Mouse (Mus musculus): ENCODE results near the gene Aak1. TPM values are rescaled to one million over a fixed set of nuclear protein-coding genes. Genes with fewer than 3 reads are reported as not detected.

Aak1 gene
- polyA plus RNA-seq, 1 experiment from 2014 or later, result 16.6 TPM

DNA sequence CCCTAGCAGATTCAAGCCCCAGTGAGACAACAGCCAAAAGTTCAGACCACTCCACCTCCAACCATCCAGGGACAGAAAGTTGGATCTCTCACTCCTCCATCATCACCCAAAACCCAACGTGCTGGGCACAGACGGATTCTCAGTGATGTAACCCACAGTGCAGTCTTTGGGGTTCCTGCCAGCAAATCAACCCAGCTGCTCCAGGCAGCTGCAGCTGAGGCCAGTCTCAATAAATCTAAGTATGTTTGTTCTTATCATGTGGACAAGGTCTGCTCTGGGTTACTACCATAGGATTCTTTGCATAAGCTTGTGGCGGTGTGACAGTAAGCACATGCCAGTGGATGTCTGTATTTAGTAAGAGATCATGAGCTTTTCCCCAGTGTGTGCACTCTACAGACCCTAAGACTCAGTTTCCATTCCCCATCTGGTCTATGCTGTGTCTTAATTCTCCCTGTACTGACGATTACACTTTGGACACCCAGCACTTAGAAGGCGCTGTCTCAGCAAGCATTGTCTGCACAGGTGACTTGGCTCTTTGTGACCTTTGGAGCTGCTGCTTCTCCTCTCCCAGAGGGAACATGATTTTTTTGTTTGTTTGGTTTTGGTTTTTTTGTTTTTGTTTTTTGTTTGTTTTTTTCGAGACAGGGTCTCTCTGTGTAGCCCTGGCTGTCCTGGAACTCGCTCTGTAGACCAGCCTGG is 114.8 kb downstream of the Aak1 start:
- no peak for ATAC-seq (replicated peaks; ENCODE audit: insufficient number of reproducible peaks, insufficient read depth, low FRiP score, low read depth)
- H3K36me3 ChIP-seq, result peaks cover 74% of the 10 kb centered on the region
- H3K9ac ChIP-seq, result no peak overlapping the region
- no peaks in the 10 kb centered on the region for H3K4me1 ChIP-seq (replicated peaks)
- no peak overlapping the region for H3K4me2 ChIP-seq
- 89% methylated on average over 7 of the region's 7 CpGs for WGBS
- H3K27me3 ChIP-seq, result no peaks in the 10 kb centered on the region
- no peak overlapping the region for H3K27ac ChIP-seq
- no peaks in the 10 kb centered on the region for H3K9me3 ChIP-seq (replicated peaks)
- no peak overlapping the region for H3K4me3 ChIP-seq

DNA sequence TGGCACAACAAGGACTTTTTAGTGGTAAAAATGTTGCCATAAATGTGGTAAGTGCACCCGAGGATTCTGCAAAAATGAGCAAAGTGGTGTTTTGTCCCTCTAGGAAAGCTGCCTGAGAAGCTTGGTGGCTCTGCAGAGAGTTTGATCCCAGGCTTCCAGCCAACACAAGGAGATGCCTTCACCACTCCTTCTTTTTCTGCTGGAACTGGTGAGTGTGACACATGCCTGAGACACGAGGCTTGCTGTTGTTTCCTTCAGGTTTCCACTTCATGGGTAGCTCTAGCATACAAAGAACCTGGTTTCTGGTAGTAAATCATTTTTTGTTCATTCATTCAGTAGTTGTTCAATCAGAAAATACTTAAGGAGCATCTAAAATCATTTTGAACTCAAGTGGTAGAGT is 117.8 kb downstream of the Aak1 start:
- 83% methylated on average over 2 of the region's 2 CpGs for WGBS

DNA sequence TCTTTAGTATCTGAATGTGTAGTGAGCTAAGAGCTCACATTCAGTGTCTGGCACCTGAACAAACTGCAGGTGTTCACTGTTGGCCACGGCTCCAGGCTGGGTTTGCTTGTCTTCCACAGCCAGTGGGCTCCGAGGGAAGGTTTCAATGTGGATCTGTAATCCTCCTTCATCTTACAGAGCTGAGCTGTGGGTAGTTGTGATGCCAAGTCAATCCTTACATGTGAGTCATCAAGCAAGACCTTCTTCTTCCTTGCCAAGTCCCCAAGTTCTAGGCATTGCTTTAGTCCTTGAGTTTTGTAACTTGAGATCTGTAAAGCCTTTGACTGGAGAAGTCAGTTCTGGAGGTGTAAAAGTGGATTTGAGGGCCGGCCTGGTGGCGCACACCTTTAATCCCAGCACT is 124.6 kb downstream of the Aak1 start:
- H3K27me3 ChIP-seq, result no peaks in the 10 kb centered on the region
- 91% methylated on average over 4 of the region's 4 CpGs for WGBS
- no peaks in the 10 kb centered on the region for H3K4me1 ChIP-seq (replicated peaks)
- no peak for ATAC-seq (replicated peaks; ENCODE audit: insufficient number of reproducible peaks, insufficient read depth, low FRiP score, low read depth)
- no peak overlapping the region for H3K4me3 ChIP-seq
- H3K9ac ChIP-seq, result no peak overlapping the region
- H3K4me2 ChIP-seq, result no peak overlapping the region
- peaks cover 46% of the 10 kb centered on the region for H3K36me3 ChIP-seq
- no peak overlapping the region for H3K27ac ChIP-seq
- no peaks in the 10 kb centered on the region for H3K9me3 ChIP-seq (replicated peaks)

More for the DNA sequence above, 117.8 kb downstream of the Aak1 start:
- no peaks in the 10 kb centered on the region for H3K4me1 ChIP-seq (replicated peaks)
- ATAC-seq (replicated peaks; ENCODE audit: insufficient number of reproducible peaks, insufficient read depth, low FRiP score, low read depth), result no peak
- H3K27me3 ChIP-seq, result no peaks in the 10 kb centered on the region
- peaks cover 72% of the 10 kb centered on the region for H3K36me3 ChIP-seq
- H3K4me3 ChIP-seq, result no peak overlapping the region
- no peak overlapping the region for H3K4me2 ChIP-seq
- H3K9me3 ChIP-seq (replicated peaks), result no peaks in the 10 kb centered on the region
- no peak overlapping the region for H3K27ac ChIP-seq
- no peak overlapping the region for H3K9ac ChIP-seq

DNA sequence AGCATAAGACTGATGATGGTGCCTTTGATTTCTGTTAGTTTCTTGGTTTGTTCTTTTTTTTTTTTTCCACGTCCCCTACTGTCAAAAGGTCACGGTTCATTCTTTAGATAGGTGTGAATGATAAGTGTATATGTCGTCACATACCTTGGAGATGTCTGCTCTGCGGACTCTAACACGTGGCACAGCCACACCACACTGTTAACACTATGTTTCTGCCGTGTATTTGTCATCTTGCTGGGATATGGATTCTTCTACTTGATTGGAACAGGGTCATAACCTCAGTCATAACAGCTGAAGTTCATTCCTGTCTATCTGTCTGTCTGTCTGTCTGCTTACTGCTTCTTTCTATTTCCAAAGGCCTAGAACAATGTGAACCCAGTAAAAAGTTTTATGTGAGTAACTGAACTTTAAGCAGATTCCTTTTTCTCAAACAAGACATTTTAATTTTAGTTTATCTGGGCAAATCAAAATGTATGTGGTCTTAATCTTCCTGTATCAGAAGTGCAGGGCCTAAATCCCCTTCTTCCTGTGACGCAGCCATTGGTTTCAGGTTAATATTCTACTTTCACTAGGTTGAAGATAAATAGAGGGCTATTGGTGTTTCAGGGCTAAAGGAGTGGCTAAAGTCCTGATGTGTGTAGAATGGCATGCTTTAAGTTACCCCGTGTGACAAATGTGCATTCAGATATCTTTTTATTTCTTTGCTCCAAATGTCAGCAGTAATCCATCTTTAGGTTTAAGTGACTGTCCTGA is 129.0 kb downstream of the Aak1 start:
- peaks cover 24% of the 10 kb centered on the region; the same call in 1 of the 2 replicates for H3K36me3 ChIP-seq
- no peak overlapping the region for H3K4me3 ChIP-seq
- no peaks in the 10 kb centered on the region for H3K4me1 ChIP-seq (replicated peaks)
- ATAC-seq (replicated peaks; ENCODE audit: insufficient number of reproducible peaks, insufficient read depth, low FRiP score, low read depth), result no peak
- no peaks in the 10 kb centered on the region for H3K27me3 ChIP-seq
- no peak overlapping the region for H3K4me2 ChIP-seq
- no peak overlapping the region for H3K9ac ChIP-seq
- no peaks in the 10 kb centered on the region for H3K9me3 ChIP-seq (replicated peaks)
- WGBS, result 52% methylated on average over 8 of the region's 8 CpGs
- no peak overlapping the region for H3K27ac ChIP-seq

DNA sequence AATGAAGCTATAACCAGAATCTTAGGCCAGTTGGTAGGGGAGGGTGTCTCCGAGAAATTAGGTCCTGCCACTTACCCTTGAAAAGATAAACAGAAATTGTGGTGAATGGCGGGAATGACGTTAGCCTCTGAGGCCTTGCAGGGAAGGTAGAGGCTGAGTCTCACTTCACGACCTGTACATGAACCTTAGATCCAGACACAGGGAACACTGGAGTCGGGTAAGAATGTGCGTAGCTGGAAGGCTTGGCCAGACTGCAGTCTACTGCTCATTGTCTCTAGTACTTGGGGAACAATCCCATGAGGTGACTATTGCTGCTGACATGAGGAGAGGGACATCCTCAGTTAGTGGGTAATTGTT is 129.6 kb downstream of the Aak1 start:
- no peak overlapping the region for H3K9ac ChIP-seq
- no peaks in the 10 kb centered on the region for H3K9me3 ChIP-seq (replicated peaks)
- H3K4me3 ChIP-seq, result no peak overlapping the region
- no peak for ATAC-seq (replicated peaks; ENCODE audit: insufficient number of reproducible peaks, insufficient read depth, low FRiP score, low read depth)
- no peaks in the 10 kb centered on the region for H3K27me3 ChIP-seq
- peaks cover 25% of the 10 kb centered on the region; the same call in 1 of the 2 replicates for H3K36me3 ChIP-seq
- H3K27ac ChIP-seq, result no peak overlapping the region
- H3K4me1 ChIP-seq (replicated peaks), result no peaks in the 10 kb centered on the region
- H3K4me2 ChIP-seq, result no peak overlapping the region
- 60% methylated on average over 6 of the region's 6 CpGs for WGBS

DNA sequence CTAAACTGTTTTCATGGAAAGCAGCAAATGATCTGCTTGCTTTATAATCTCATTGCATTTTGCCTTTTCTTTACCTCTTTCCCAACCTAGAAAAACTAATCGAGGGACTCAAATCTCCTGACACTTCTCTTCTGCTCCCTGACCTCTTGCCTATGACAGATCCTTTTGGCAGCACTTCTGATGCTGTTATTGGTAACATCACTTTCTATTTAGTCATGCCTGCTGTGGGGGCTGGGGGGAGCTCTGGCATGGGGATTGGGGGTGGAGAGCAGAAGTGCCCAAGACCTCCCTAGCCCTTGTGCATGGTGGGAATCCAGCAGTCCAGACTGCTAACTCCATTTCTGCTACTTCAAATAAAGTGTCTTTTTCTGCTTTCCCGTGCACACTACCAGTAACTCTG is 131.9 kb downstream of the Aak1 start:
- Histone ChIP-seq H3K4me1 (replicated peaks) (no peaks in the 10 kb centered on the region), H3K27me3 (no peaks in the 10 kb centered on the region), H3K27ac (no peak overlapping the region), H3K36me3 (peaks cover 21% of the 10 kb centered on the region; the same call in 1 of the 2 replicates), H3K4me2 (no peak overlapping the region), H3K9ac (no peak overlapping the region), H3K9me3 (replicated peaks) (no peaks in the 10 kb centered on the region), H3K4me3 (no peak overlapping the region)
- WGBS, result 77% methylated on average over 2 of the region's 2 CpGs
- no peak for ATAC-seq (replicated peaks; ENCODE audit: insufficient number of reproducible peaks, insufficient read depth, low FRiP score, low read depth)

DNA sequence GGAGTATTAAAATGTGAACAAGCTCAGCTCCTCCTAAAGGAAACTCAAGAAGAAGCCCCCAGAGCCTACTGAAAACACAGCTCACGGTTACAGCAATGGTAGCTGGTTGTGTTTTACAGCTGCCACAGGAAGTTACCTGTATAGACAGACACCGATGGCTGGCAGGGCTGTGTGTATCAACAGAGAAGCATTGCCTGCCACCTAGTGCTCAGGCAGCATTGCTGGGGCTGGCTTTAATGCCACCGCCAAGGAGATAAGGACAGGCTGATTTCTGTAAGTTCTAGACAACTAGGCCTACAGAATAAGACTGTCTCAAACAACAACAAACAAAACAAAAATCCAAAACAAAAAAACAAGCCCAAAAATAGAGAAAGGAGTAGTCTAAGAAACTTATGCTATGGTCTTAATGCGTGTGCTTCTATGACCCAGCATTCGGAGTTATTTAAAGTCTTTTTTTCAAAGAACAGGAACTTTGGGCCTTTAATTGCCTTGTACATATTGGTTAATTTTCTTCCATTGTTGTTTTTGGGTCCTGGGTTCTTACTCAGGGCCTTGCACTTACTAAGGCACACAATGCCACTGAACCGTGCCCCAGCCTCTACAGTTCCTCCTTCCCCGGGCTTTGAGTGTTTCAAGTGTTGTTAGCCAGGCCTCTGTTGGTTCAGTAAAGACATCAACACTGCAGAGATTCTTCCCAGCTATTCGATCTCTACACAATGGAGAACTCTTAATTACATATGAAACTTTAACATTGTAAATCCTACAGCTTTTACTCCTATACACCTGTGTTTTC is 136.2 kb downstream of the Aak1 start:
- 75% methylated on average over 8 of the region's 8 CpGs for WGBS
- ATAC-seq (replicated peaks; ENCODE audit: insufficient number of reproducible peaks, insufficient read depth, low FRiP score, low read depth), result no peak
- no peak overlapping the region for H3K4me2 ChIP-seq
- H3K9me3 ChIP-seq (replicated peaks), result no peaks in the 10 kb centered on the region
- peaks cover 17% of the 10 kb centered on the region; the same call in 1 of the 2 replicates for H3K36me3 ChIP-seq
- no peaks in the 10 kb centered on the region for H3K27me3 ChIP-seq
- H3K4me1 ChIP-seq (replicated peaks), result peaks cover 28% of the 10 kb centered on the region
- no peak overlapping the region for H3K27ac ChIP-seq
- H3K4me3 ChIP-seq, result no peak overlapping the region
- no peak overlapping the region for H3K9ac ChIP-seq

DNA sequence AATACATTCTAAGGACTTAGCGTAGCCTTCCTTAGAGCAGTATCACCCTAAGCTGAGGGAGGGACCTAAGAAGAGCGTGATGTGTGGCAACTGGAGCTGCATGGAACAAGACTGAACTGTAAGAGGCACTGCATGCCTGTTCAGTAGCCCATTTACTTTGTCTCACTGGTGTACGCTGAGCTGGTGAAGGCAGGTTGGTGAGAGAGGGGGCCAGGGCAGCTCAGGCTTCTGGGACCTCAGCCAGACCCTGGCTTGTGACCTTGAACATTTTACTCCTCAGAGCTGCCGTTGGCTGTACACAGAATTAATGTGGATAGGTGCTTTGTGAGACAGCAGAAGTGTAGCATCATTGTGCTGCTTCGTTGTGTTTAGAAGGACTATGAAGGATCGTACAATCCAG is 140.3 kb downstream of the Aak1 start:
- 47% methylated on average over 6 of the region's 6 CpGs for WGBS
- no peaks in the 10 kb centered on the region; the same call in 1 of the 2 replicates for H3K36me3 ChIP-seq

DNA sequence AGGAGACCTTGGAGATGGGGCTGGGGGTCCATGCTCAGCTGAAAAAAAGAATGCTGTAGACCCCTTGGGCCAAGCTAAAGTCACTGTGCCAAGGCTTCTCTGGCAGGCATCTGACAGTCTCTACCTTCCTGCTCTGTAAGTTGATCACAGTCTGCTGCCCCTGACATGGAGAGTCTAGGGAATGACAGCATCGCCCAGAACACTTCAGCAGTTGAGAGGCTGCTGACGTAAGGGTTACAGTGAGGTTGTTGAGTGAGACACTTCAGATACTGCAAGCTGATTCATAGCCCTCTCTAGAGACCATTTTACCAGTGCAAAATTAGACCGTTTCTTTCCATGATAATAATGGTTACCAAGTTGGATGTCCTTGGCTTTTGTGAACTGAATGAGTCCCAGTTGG is 141.7 kb downstream of the Aak1 start:
- Histone ChIP-seq H3K4me2 (no peak overlapping the region), H3K27ac (peak overlapping the region; percentile 75), H3K4me3 (no peak overlapping the region), H3K9me3 (replicated peaks) (no peaks in the 10 kb centered on the region), H3K9ac (no peak overlapping the region), H3K4me1 (replicated peaks) (peaks cover 41% of the 10 kb centered on the region), H3K27me3 (no peaks in the 10 kb centered on the region), H3K36me3 (0 out of 2 replicates have a peak, but pooled peaks cover 3% of the 10 kb centered on the region)
- peak; percentile 88 for ATAC-seq (replicated peaks; ENCODE audit: insufficient number of reproducible peaks, insufficient read depth, low FRiP score, low read depth)
- 20% methylated on average over 3 of the region's 3 CpGs for WGBS

More for the DNA sequence above, 140.3 kb downstream of the Aak1 start:
- no peak overlapping the region for H3K4me3 ChIP-seq
- no peaks in the 10 kb centered on the region for H3K27me3 ChIP-seq
- peak; percentile 87 for ATAC-seq (replicated peaks; ENCODE audit: insufficient number of reproducible peaks, insufficient read depth, low FRiP score, low read depth)
- no peaks in the 10 kb centered on the region for H3K9me3 ChIP-seq (replicated peaks)
- peaks cover 41% of the 10 kb centered on the region for H3K4me1 ChIP-seq (replicated peaks)
- H3K4me2 ChIP-seq, result no peak overlapping the region
- peak overlapping the region; percentile 75 for H3K27ac ChIP-seq
- no peak overlapping the region for H3K9ac ChIP-seq

DNA sequence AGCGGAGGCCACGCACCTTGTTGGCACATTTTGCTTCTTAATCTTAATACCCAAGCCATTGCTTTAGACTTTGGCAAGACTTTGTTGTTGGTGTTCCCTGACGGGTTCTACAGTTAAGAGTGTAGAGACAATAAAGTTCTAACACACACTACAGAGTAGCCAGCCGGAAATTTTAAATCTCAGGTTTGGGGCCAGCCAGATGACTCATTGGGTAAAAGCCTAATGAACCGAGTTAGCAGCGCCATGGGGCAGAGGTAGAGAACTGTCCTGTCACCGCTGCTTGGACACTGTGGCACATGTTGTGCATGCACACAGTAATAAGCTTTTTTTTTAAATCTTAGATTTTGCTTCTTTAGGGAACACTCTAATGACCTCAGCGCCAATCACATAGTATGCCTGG is 143.0 kb downstream of the Aak1 start:
- ATAC-seq (replicated peaks; ENCODE audit: insufficient number of reproducible peaks, insufficient read depth, low FRiP score, low read depth), result no peak
- Histone ChIP-seq H3K9me3 (replicated peaks) (no peaks in the 10 kb centered on the region), H3K9ac (no peak overlapping the region), H3K4me2 (no peak overlapping the region), H3K4me1 (replicated peaks) (peaks cover 47% of the 10 kb centered on the region), H3K4me3 (no peak overlapping the region), H3K36me3 (peaks cover 15% of the 10 kb centered on the region), H3K27ac (peak overlapping the region; percentile 75; the same call in 1 of the 2 replicates), H3K27me3 (no peaks in the 10 kb centered on the region)
- 91% methylated on average over 8 of the region's 8 CpGs for WGBS

DNA sequence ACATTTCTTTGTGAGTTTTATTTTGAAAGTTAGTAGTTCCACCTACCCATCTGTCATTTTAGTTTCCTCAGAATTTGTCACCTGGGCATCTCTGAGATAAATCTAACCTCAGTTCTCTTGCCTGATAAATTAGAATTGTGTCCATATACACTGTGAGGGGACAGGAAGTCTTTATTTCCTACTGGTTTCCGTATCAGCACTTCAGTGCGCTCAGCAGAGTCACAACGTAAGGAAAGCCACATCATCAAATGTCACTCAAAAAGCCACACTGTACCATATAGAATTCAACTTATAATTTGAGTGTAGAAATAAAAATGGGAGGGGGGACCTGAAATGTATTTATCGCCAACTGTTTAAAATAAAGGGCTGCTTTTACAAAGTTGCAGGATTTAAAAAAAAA is 144.9 kb downstream of the Aak1 start:
- H3K27me3 ChIP-seq, result no peaks in the 10 kb centered on the region
- H3K4me1 ChIP-seq (replicated peaks), result peaks cover 31% of the 10 kb centered on the region
- no peak for ATAC-seq (replicated peaks; ENCODE audit: insufficient number of reproducible peaks, insufficient read depth, low FRiP score, low read depth)
- H3K36me3 ChIP-seq, result peaks cover 20% of the 10 kb centered on the region
- WGBS, result 65% methylated on average over 4 of the region's 4 CpGs
- H3K9me3 ChIP-seq (replicated peaks), result no peaks in the 10 kb centered on the region
- no peak overlapping the region for H3K4me3 ChIP-seq
- no peak overlapping the region for H3K4me2 ChIP-seq
- H3K27ac ChIP-seq, result no peak overlapping the region
- no peak overlapping the region for H3K9ac ChIP-seq
